Mouse (Mus musculus) heart, adult 2 months (tissue): Measurements from ENCODE around the gene Dnmbp. TPM values are rescaled to one million over a fixed set of nuclear protein-coding genes. Genes with fewer than 3 reads are reported as not detected.

ENCODE experiments used
- DNase-seq, 2 experiments: peaks; one replicate each; pipeline ENCODE4 v3.0.0; 2021
- H3K27ac ChIP-seq: fragments of 200-600 bp; 2 replicates; pipeline ENCODE4 v1.8.1; 2022
- H3K27me3 ChIP-seq: fragments of 200-500 bp; 2 replicates; pipeline ENCODE4 v1.6.1; 2012; ENCODE audit warnings: mild to moderate bottlenecking, low read length, inconsistent platforms, mixed read lengths; ENCODE audit not compliant: control insufficient read depth, insufficient read depth
- H3K36me3 ChIP-seq: fragments of 200-500 bp; 2 replicates; pipeline ENCODE4 v1.6.1; 2012; ENCODE audit warnings: low read length, inconsistent platforms; ENCODE audit not compliant: control insufficient read depth, insufficient read depth
- H3K4me1 ChIP-seq: fragments of 200-500 bp; 2 replicates; pipeline ENCODE4 v1.6.1; 2011; ENCODE audit warnings: low read length; ENCODE audit not compliant: control insufficient read depth, insufficient read depth
- H3K4me3 ChIP-seq: fragments of 200-600 bp; 2 replicates; pipeline ENCODE4 v1.8.1; 2022
- H3K79me2 ChIP-seq: fragments of 200-500 bp; replicated peaks from 2 replicates; pipeline ENCODE4 v1.6.1; 2012; ENCODE audit warnings: mild to moderate bottlenecking, inconsistent platforms, low read length, moderate library complexity, mixed read lengths; ENCODE audit not compliant: control insufficient read depth, insufficient read depth
- H3K9ac ChIP-seq: fragments of 200-500 bp; 2 replicates; pipeline ENCODE4 v1.6.1; 2012; ENCODE audit warnings: low read depth, mild to moderate bottlenecking, control low read depth, inconsistent platforms, low read length, mixed read lengths
- CTCF ChIP-seq: fragments of 200-600 bp; IDR thresholded peaks from 2 replicates; pipeline ENCODE4 v1.8.1; 2022; ENCODE audit warnings: antibody characterized with exemption, mild to moderate bottlenecking, moderate library complexity
- EP300 ChIP-seq: fragments of 200-500 bp; IDR thresholded peaks from 2 replicates; pipeline ENCODE4 v1.6.1; 2011; ENCODE audit warnings: low read depth, low read length, control low read depth; ENCODE audit not compliant: insufficient read depth
- POLR2A ChIP-seq: fragments of 200-500 bp; IDR thresholded peaks from 2 replicates; pipeline ENCODE4 v1.6.1; 2011; ENCODE audit warnings: mild to moderate bottlenecking, low read depth, low read length, control low read depth; ENCODE audit not compliant: insufficient read depth
- WGBS: fragments of 180-500 bp; shearing (Covaris S2); methylation state at CpG from one replicate; pipeline ENCODE4 v1.1.7; 2018; 5-methylcytosine and 5-hydroxymethylcytosine counted together
- intact Hi-C: fragments of 180-260 bp; cut with DNase I; formaldehyde crosslinking; loops from one replicate; pipeline ENCODE4 v1.15.1; 2025
- polyA plus RNA-seq: library from polyadenylated mRNA; depleted of rRNA; stranded (reverse); fragments of >200 nt; gene quantifications from 2 replicates; pipeline ENCODE4 v1.2.3, GENCODE M21; 2012
- total RNA-seq, 2 experiments: library from RNA; stranded (reverse); gene quantifications; 2 replicates each; pipeline ENCODE4 v1.2.3; 2021

Gene Dnmbp
- total and polyA plus RNA-seq, 3 experiments: 7.1 to 9.8 (median 8.1) TPM

DNA sequence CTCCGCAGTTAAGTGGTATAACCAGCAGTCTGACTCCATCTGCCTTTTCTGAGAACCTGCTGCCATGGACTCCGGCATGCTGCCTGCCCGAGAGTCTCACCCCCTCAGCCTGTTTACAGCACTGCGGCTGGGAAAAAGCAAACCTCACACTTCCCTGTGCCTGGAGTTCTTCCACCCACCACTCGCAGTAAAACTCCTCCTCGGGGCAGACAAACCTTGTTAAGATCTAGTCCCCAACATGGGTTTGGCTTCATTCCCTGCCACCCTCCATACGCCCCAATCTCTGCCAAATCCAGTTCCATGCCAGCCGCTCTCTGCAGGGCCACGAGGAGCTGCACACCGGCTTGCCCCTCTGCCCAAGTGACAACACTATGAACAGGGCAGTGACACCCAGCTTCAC lies 12.9 kb downstream of the Dnmbp start:
- no peak overlapping the region for H3K27ac ChIP-seq
- peaks cover 7% of the 10 kb centered on the region for H3K79me2 ChIP-seq
- H3K36me3 ChIP-seq: no peaks in the 10 kb centered on the region
- intact Hi-C loops: no loop called here
- no peaks in the 10 kb centered on the region for H3K27me3 ChIP-seq
- 0 out of 2 replicates have a peak overlapping the region, but pooled peaks have one; percentile 6 for H3K9ac ChIP-seq
- no peak overlapping the region for H3K4me3 ChIP-seq
- H3K4me1 ChIP-seq: peaks cover 5% of the 10 kb centered on the region
- 54% methylated on average over 10 of the region's 10 CpGs for WGBS
- DNase-seq: no peak
- no peak for TF ChIP-seq EP300
- TF ChIP-seq CTCF: no peak
- TF ChIP-seq POLR2A: no peak

DNA sequence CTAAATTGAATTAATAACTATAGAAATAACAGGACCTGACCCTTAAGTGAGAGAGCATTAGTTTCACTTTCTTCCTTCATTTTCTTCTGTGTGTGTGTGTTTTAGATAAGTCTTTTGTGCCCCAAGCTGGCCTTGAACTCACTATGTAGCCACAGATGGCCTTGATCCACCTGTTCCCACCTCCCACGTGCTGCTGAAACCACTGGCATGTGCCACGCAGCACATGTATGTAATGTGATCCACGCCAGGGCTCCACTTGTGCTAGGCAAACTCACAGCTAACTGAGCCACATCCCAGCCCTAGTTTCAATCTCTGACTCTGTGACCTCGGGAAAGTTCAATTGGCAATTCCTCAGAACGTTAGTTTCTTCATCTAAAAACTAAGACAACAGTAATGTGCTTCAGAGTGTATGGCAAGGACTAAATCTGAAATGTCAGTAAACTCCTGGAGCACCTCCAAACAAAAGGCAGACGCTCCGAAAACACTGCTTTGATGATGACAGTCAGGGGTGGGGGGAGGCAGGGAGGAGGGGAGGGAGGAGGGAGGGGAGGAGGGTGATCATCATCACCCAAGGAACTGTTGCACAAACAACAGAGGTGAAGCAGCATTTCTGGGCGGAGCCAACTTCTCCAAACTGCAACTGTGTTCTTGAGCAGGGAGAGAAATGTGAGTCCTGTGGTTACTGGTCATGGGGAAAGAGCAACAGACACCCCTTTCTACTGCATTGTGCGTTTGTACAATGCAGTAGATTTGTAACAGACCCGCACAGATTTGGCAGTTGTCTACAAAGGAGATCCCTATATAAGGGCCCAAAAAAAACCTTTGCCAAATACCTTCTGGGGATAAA lies 13.6 kb downstream of the Dnmbp start:
- Histone ChIP-seq H3K4me3 (no peak overlapping the region), H3K79me2 (peaks cover 6% of the 10 kb centered on the region), H3K4me1 (peaks cover 7% of the 10 kb centered on the region), H3K9ac (no peak overlapping the region), H3K36me3 (no peaks in the 10 kb centered on the region), H3K27me3 (no peaks in the 10 kb centered on the region), H3K27ac (no peak overlapping the region)
- DNase-seq: no peak
- TF ChIP-seq CTCF (no peak), EP300 (no peak), POLR2A (no peak)
- WGBS: 65% methylated on average over 10 of the region's 10 CpGs
- intact Hi-C loops: no loop called here

DNA sequence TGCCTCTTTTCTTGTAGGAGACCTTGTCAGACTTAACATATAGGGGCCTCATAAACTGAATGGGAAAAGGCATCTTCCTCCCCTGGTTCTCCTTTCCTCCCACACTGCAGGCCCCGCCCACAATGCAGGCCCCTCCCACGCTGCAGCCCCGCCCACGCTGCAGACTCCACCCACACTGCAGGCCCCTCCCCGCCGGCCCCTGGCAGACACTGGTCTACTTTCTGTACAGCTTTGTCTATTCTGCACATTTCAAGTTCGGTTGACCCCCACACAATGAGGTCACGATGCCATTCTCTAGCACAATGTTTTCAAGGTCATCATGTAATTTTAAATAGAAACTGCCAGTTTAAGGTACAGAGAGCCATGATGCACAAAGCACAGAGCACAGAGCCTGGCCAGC lies 15.6 kb downstream of the Dnmbp start:
- Histone ChIP-seq H3K79me2 (peaks cover 1% of the 10 kb centered on the region), H3K36me3 (no peaks in the 10 kb centered on the region; the same call in 1 of the 2 replicates), H3K4me1 (peaks cover 8% of the 10 kb centered on the region), H3K27me3 (no peaks in the 10 kb centered on the region), H3K9ac (no peak overlapping the region), H3K4me3 (no peak overlapping the region), H3K27ac (no peak overlapping the region)
- TF ChIP-seq EP300 (no peak), CTCF (no peak), POLR2A (no peak)
- 68% methylated on average over 8 of the region's 8 CpGs for WGBS
- DNase-seq: no peak
- intact Hi-C loops: no loop called here

DNA sequence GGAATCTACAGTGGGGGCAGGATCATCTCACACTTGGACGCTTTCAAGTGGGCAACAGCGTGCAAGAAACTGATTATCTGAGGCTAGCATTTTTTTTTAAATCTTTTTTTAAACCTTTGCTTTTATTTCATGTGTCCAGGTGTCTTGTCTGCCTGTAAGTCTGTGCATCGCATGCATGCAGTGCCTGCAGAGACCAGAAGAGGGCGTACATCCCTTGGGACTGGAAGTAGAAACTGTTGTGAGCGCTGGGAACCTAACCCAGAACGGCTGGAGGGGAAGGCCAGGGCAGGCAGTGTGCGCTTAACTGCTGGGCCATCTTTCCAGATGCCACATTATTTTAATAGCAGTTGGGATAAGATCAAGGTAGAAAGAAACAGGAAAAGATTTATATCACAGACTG lies 17.0 kb downstream of the Dnmbp start:
- Histone ChIP-seq H3K4me3 (no peak overlapping the region), H3K27ac (no peak overlapping the region), H3K9ac (no peak overlapping the region), H3K36me3 (no peaks in the 10 kb centered on the region; the same call in 1 of the 2 replicates), H3K79me2 (peaks cover 1% of the 10 kb centered on the region), H3K4me1 (peaks cover 7% of the 10 kb centered on the region), H3K27me3 (no peaks in the 10 kb centered on the region)
- DNase-seq: no peak
- WGBS: 95% methylated on average over 7 of the region's 7 CpGs
- intact Hi-C loops: no loop called here
- peak; percentile 48 for TF ChIP-seq CTCF
- TF ChIP-seq POLR2A: no peak
- TF ChIP-seq EP300: no peak

DNA sequence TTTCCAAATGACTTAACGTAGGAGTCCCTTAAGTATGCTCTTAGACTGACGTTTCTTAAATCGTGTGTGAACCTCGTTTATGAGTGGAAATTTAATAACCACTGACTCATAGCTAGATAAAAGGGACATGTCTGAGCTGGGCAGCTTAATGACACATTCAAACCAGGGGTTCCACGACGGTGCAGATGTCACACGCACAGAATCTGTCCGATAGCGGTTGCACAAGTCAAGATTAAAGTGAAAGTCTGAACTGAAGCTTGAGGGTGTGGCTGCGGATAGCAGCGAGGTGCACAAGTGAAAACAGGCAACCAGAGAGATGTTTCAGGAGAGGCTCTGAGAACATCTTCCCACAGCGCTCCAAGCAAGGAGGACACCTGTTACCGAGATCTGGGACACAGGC lies 18.6 kb downstream of the Dnmbp start:
- no peak for DNase-seq
- H3K4me1 ChIP-seq: peaks cover 14% of the 10 kb centered on the region
- WGBS: 48% methylated on average over 13 of the region's 13 CpGs

More for the DNA sequence above, 18.6 kb downstream of the Dnmbp start:
- TF ChIP-seq CTCF (no peak), POLR2A (no peak), EP300 (no peak)
- peak overlapping the region; percentile 53 for H3K27ac ChIP-seq
- intact Hi-C loops: no loop called here
- H3K36me3 ChIP-seq: no peaks in the 10 kb centered on the region; the same call in 1 of the 2 replicates
- no peak overlapping the region for H3K9ac ChIP-seq
- H3K79me2 ChIP-seq: no peaks in the 10 kb centered on the region; the same call in 1 of the 2 replicates
- H3K27me3 ChIP-seq: no peaks in the 10 kb centered on the region
- peak overlapping the region; percentile 1; the same call in 1 of the 2 replicates for H3K4me3 ChIP-seq
